Mouse (Mus musculus) stomach, postnatal 0 days (tissue): ENCODE measurements around the gene Vps37b. TPM values are rescaled to one million over a fixed set of nuclear protein-coding genes. Genes with fewer than 3 reads are reported as not detected.

Source experiments
- ATAC-seq: fragments of 200-750 bp; cut with Nextera tagmentation; 2 replicates; pipeline ENCODE4 v1.8.0; 2017; ENCODE audit not compliant: low FRiP score, low TSS enrichment
- DNase-seq: peaks from one replicate; pipeline ENCODE4 v3.0.0-alpha.2; 2016; ENCODE audit warnings: low spot score
- H3K27ac ChIP-seq: fragments of 300-500 bp; sonication (generic); replicated peaks from 2 replicates; pipeline ENCODE4 v1.5.1; 2014; ENCODE audit warnings: mild to moderate bottlenecking, control low read depth
- H3K27me3 ChIP-seq: fragments of 300-500 bp; sonication (generic); 2 replicates; pipeline ENCODE4 v1.6.1; 2014; ENCODE audit warnings: low read length; ENCODE audit not compliant: control insufficient read depth, insufficient read depth
- H3K36me3 ChIP-seq: fragments of 300-500 bp; sonication (generic); 2 replicates; pipeline ENCODE4 v1.6.1; 2014; ENCODE audit warnings: low read length, mixed read lengths; ENCODE audit not compliant: control insufficient read depth, insufficient read depth
- H3K4me1 ChIP-seq: fragments of 300-500 bp; sonication (generic); replicated peaks from 2 replicates; pipeline ENCODE4 v1.6.1; 2014; ENCODE audit warnings: antibody characterized with exemption; ENCODE audit not compliant: control insufficient read depth, insufficient read depth
- H3K4me2 ChIP-seq: fragments of 300-500 bp; sonication (generic); replicated peaks from 2 replicates; pipeline ENCODE4 v1.6.1; 2014; ENCODE audit warnings: low read depth, mild to moderate bottlenecking, control low read depth, moderate library complexity
- H3K4me3 ChIP-seq: fragments of 300-500 bp; sonication (generic); 2 replicates; pipeline ENCODE4 v1.5.1; 2014; ENCODE audit warnings: low read depth, low read length, control low read depth
- H3K9ac ChIP-seq: fragments of 300-500 bp; sonication (generic); 2 replicates; pipeline ENCODE4 v1.6.1; 2014; ENCODE audit warnings: mild to moderate bottlenecking, low read length, control low read depth, mixed read lengths
- H3K9me3 ChIP-seq: fragments of 300-500 bp; sonication (generic); 2 replicates; pipeline ENCODE4 v1.6.1; 2016; ENCODE audit warnings: low read length; ENCODE audit not compliant: control insufficient read depth
- CTCF ChIP-seq: IDR thresholded peaks from 2 replicates; pipeline ENCODE4 v1.5.1; 2016; ENCODE audit warnings: antibody characterized with exemption, low read depth, mild to moderate bottlenecking, moderate library complexity
- EP300 ChIP-seq: optimal IDR thresholded peaks from 2 replicates; pipeline ENCODE3; 2016; ENCODE audit warnings: antibody characterized with exemption
- WGBS: fragments of 180-500 bp; shearing (Covaris S2); extraction: QIAGEN DNeasy Blood & Tissue Kit; methylation state at CpG from one replicate; pipeline ENCODE4 v1.1.7; 2014; 5-methylcytosine and 5-hydroxymethylcytosine counted together
- polyA plus RNA-seq: library from polyadenylated mRNA; unstranded; fragments of >200 nt; fragmentation: Nextera tagmentation; extraction: Ambion mirVana; gene quantifications from 2 replicates; pipeline ENCODE4 v1.2.1, GENCODE M21; 2015

The Vps37b gene
- polyA plus RNA-seq, 1 experiment from 2014 or later, result 31.0 TPM

DNA sequence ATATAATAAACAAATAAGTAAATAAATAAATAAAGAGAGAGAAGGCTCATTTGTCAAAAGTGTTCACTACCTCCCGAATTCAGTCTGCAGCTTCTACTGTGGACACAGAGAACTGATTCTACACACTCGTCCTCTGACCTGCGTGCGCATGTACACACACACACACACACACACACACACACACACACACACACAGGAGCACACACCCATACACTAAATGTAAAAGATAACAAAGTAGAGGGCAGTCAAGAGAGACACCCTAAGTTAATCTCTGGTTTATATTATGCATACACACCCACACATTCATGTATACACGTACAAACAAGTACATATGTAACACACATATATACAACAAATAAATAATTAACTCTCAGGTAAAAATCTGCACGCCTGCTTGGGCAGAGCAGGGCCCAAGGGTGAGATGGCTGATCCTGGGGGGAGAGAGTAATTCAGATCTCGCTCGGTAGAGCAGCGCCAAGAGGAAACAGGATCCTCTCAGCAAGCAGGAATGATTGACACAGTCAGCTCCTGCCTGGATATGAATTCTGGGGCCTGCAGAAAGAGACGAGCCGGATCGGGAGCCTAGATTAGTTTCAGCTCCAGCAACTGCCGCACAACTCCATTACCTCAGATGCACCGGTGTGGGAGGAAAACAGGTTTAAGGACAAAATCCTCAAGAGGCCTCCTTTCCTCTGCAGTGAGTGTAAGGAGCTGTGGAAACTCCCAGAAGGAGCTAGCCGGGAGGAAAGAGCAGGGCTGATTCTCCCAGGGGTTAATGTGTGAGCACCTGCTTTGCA lies 17.4 kb upstream of the Vps37b start:
- H3K36me3 ChIP-seq, result no peaks in the 10 kb centered on the region
- H3K27ac ChIP-seq, result peak overlapping the region; percentile 90
- peak overlapping the region; percentile 47; the same call in 1 of the 2 replicates for H3K9ac ChIP-seq
- H3K4me1 ChIP-seq, result no peaks in the 10 kb centered on the region
- WGBS, result 51% methylated on average over 15 of the region's 15 CpGs
- no peaks in the 10 kb centered on the region for H3K9me3 ChIP-seq
- H3K27me3 ChIP-seq, result no peaks in the 10 kb centered on the region
- ATAC-seq (no peak), DNase-seq (no peak)
- H3K4me3 ChIP-seq, result no peak overlapping the region
- H3K4me2 ChIP-seq, result no peak overlapping the region
- no peak for TF ChIP-seq EP300

DNA sequence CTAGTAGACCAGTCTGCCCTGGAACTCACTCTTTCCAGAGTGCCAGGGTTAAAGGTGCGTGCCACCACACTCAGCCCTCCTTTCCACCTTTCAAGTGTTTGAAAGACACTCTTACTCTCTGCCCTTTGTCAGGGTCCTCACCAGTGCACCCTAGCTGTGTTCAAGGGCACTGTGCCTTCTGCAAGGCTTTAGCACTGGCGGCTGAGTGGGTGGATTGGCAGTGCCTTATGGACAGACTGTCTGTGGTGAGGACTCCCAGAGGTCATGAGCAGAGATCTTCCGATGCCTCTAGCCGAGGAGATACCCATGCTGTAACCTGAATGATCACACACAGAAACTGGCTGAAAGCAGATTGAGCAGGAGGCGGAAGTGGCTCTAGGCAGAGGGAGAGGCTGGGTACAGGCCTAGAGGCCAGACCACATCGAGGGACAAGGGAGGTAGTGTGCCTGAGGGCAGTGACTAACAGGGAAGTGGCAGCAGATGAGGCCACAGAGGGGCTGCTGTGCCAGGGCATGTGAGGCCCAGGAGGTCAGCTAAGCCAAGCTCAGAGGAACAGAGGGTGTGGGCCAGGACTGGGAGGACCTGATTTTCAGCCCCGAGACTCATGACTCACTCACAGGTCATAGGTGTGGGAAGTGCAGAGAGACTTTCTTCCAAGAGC lies 14.8 kb upstream of the Vps37b start:
- 0 out of 2 replicates have a peak, but pooled peaks cover 2% of the 10 kb centered on the region for H3K4me1 ChIP-seq
- peak; percentile 98 for ATAC-seq
- H3K27ac ChIP-seq, result peak overlapping the region; percentile 96
- H3K9ac ChIP-seq, result 0 out of 2 replicates have a peak overlapping the region, but pooled peaks have one; percentile 18
- H3K4me2 ChIP-seq, result no peak overlapping the region
- TF ChIP-seq EP300 (peak; percentile 95), CTCF (peak; percentile 31)
- no peak overlapping the region for H3K4me3 ChIP-seq
- 50% methylated on average over 7 of the region's 7 CpGs for WGBS
- peak; percentile 90 for DNase-seq
- H3K9me3 ChIP-seq, result no peaks in the 10 kb centered on the region
- H3K27me3 ChIP-seq, result no peaks in the 10 kb centered on the region
- H3K36me3 ChIP-seq, result no peaks in the 10 kb centered on the region

- ATAC-seq, result no peak
- Histone ChIP-seq H3K4me2 (no peak overlapping the region), H3K36me3 (no peaks in the 10 kb centered on the region), H3K4me3 (no peak overlapping the region), H3K9ac (no peak overlapping the region), H3K27ac (no peak overlapping the region; the same call in 1 of the 2 replicates), H3K9me3 (no peaks in the 10 kb centered on the region), H3K4me1 (0 out of 2 replicates have a peak, but pooled peaks cover 2% of the 10 kb centered on the region), H3K27me3 (no peaks in the 10 kb centered on the region)
- no peak for TF ChIP-seq EP300
- WGBS, result 31% methylated on average over 11 of the region's 11 CpGs
- no peak for DNase-seq
These were observed 13.5 kb upstream of the Vps37b start for GRCm38 (mm10) chr5:124045453-124046010.

- TF ChIP-seq EP300 (no peak), CTCF (peak; percentile 56)
- no peak overlapping the region for H3K4me2 ChIP-seq
- ATAC-seq (no peak), DNase-seq (no peak)
- H3K4me3 ChIP-seq, result no peak overlapping the region
- no peaks in the 10 kb centered on the region for H3K27me3 ChIP-seq
- 82% methylated on average over 5 of the region's 5 CpGs for WGBS
- peak overlapping the region; percentile 81 for H3K27ac ChIP-seq
- 0 out of 2 replicates have a peak, but pooled peaks cover 2% of the 10 kb centered on the region for H3K4me1 ChIP-seq
- H3K36me3 ChIP-seq, result no peaks in the 10 kb centered on the region
- H3K9me3 ChIP-seq, result no peaks in the 10 kb centered on the region
- H3K9ac ChIP-seq, result 0 out of 2 replicates have a peak overlapping the region, but pooled peaks have one; percentile 43
These were observed 11.9 kb upstream of the Vps37b start for GRCm38 (mm10) chr5:124043999-124044398.

GRCm38 (mm10) chr5:124043212-124043978 lies 11.3 kb upstream of the Vps37b start:
- WGBS, result 41% methylated on average over 10 of the region's 10 CpGs
- Histone ChIP-seq H3K9me3 (no peaks in the 10 kb centered on the region), H3K9ac (0 out of 2 replicates have a peak overlapping the region, but pooled peaks have one; percentile 43), H3K27me3 (no peaks in the 10 kb centered on the region), H3K4me2 (no peak overlapping the region), H3K4me3 (no peak overlapping the region), H3K36me3 (no peaks in the 10 kb centered on the region), H3K27ac (peak overlapping the region; percentile 81), H3K4me1 (0 out of 2 replicates have a peak, but pooled peaks cover 2% of the 10 kb centered on the region)
- DNase-seq (peak; percentile 53), ATAC-seq (no peak)
- TF ChIP-seq EP300 (no peak), CTCF (no peak)
